Mouse (Mus musculus) MEL (cell line): ENCODE results near the gene Nexn. TPM values are rescaled to one million over a fixed set of nuclear protein-coding genes. Genes with fewer than 3 reads are reported as not detected.

Experiments used
- DNase-seq: peaks from one replicate; pipeline ENCODE4 v3.0.0; 2011; ENCODE audit warnings: low read depth, low spot score
- H3K27ac ChIP-seq: 2 replicates; pipeline ENCODE4 v1.5.1; 2012; ENCODE audit warnings: low read depth, mild to moderate bottlenecking, control low read depth, low read length, moderate library complexity; ENCODE audit not compliant: control insufficient read depth
- H3K27me3 ChIP-seq, 2 experiments: fragments of 150-350 bp in 1 of 2; sonication (generic) in 1 of 2; 2 replicates each; pipeline ENCODE4 v1.6.1; 2012; ENCODE audit warnings: low read length in 2 of 2, mild to moderate bottlenecking in 2 of 2, improper control_type of control experiment in 1 of 2, moderate library complexity in 1 of 2; ENCODE audit not compliant: insufficient read depth in 2 of 2, control insufficient read depth in 1 of 2
- H3K36me3 ChIP-seq, 2 experiments: 2 replicates each; pipeline ENCODE4 v1.6.1; 2012 to 2014; ENCODE audit warnings: low read length in 2 of 2, improper control_type of control experiment in 1 of 2, inconsistent platforms in 1 of 2, mild to moderate bottlenecking in 1 of 2; ENCODE audit not compliant: insufficient read depth in 2 of 2, control insufficient read depth in 1 of 2
- H3K4me1 ChIP-seq, 2 experiments: fragments of 150-350 bp in 1 of 2; sonication (generic) in 1 of 2; 2 replicates each; pipeline ENCODE4 v1.6.1; 2012; ENCODE audit warnings: low read length in 2 of 2, improper control_type of control experiment in 1 of 2, mild to moderate bottlenecking in 1 of 2; ENCODE audit not compliant: insufficient read depth in 2 of 2, control insufficient read depth in 1 of 2
- H3K4me3 ChIP-seq, 2 experiments: fragments of 150-350 bp in 1 of 2; sonication (generic) in 1 of 2; 2 replicates each; pipeline ENCODE4 v1.5.1; 2012; ENCODE audit warnings: low read depth in 2 of 2, low read length in 2 of 2, mild to moderate bottlenecking in 2 of 2, moderate library complexity in 2 of 2, control low read depth in 1 of 2, improper control_type of control experiment in 1 of 2; ENCODE audit not compliant: control insufficient read depth in 1 of 2, insufficient read depth in 1 of 2
- H3K79me2 ChIP-seq: 2 replicates; pipeline ENCODE4 v1.6.1; 2012; ENCODE audit warnings: mild to moderate bottlenecking, low read length, moderate library complexity; ENCODE audit not compliant: control insufficient read depth, poor library complexity, insufficient read depth
- H3K9ac ChIP-seq: 2 replicates; pipeline ENCODE4 v1.6.1; 2012; ENCODE audit warnings: low read depth, mild to moderate bottlenecking, control low read depth, low read length, moderate library complexity; ENCODE audit not compliant: control insufficient read depth, poor library complexity, severe bottlenecking
- H3K9me3 ChIP-seq: fragments of 150-350 bp; sonication (generic); replicated peaks from 2 replicates; pipeline ENCODE4 v1.6.1; 2012; ENCODE audit warnings: mild to moderate bottlenecking, low read length, improper control_type of control experiment, moderate library complexity; ENCODE audit not compliant: insufficient read depth
- CHD2 ChIP-seq: IDR thresholded peaks from 2 replicates; pipeline ENCODE4 v1.6.1; 2011; ENCODE audit warnings: low read length, improper control_type of control experiment
- CTCF ChIP-seq, 3 experiments: IDR thresholded peaks in 2 of 3; conservative IDR thresholded peaks in 1 of 3; 2 replicates each; pipeline ENCODE4 v1.5.1; 2011 to 2012; ENCODE audit warnings: low read length in 3 of 3, low read depth in 2 of 3, mild to moderate bottlenecking in 2 of 3, improper control_type of control experiment in 1 of 3, inconsistent platforms in 1 of 3, mixed read lengths in 1 of 3, moderate library complexity in 1 of 3; ENCODE audit not compliant: control insufficient read depth in 1 of 3, insufficient read depth in 1 of 3, poor library complexity in 1 of 3, severe bottlenecking in 1 of 3
- E2F4 ChIP-seq: IDR thresholded peaks from 2 replicates; pipeline ENCODE4 v1.6.1; 2011; ENCODE audit warnings: low read depth, low read length, improper control_type of control experiment, borderline replicate concordance
- ELF1 ChIP-seq: IDR thresholded peaks from 2 replicates; pipeline ENCODE4 v1.6.1; 2014; ENCODE audit warnings: low read depth, mild to moderate bottlenecking, inconsistent platforms, low read length, improper control_type of control experiment, moderate library complexity
- EP300 ChIP-seq, 2 experiments: IDR thresholded peaks; 2 replicates each; pipeline ENCODE4 v1.6.1; 2011; ENCODE audit warnings: improper control_type of control experiment in 2 of 2, low read length in 2 of 2, low read depth in 1 of 2, mild to moderate bottlenecking in 1 of 2
- ETS1 ChIP-seq: IDR thresholded peaks from 2 replicates; pipeline ENCODE4 v1.6.1; 2012; ENCODE audit warnings: low read depth, mild to moderate bottlenecking, inconsistent platforms, low read length, improper control_type of control experiment, moderate library complexity
- GATA1 ChIP-seq: IDR thresholded peaks from 2 replicates; pipeline ENCODE4 v1.6.1; 2011; ENCODE audit warnings: low read depth, low read length, improper control_type of control experiment
- HCFC1 ChIP-seq: IDR thresholded peaks from 2 replicates; pipeline ENCODE4 v1.6.1; 2012; ENCODE audit warnings: low read depth, mild to moderate bottlenecking, inconsistent platforms, low read length, improper control_type of control experiment, moderate library complexity
- JUND ChIP-seq: IDR thresholded peaks from 2 replicates; pipeline ENCODE4 v1.6.1; 2011; ENCODE audit warnings: low read depth, mild to moderate bottlenecking, improper control_type of control experiment, low read length
- KAT2A ChIP-seq: conservative IDR thresholded peaks from 2 replicates; pipeline ENCODE4 v1.6.1; 2012; ENCODE audit warnings: low read depth, low read length, improper control_type of control experiment, inconsistent platforms
- MAFK ChIP-seq: IDR thresholded peaks from 2 replicates; pipeline ENCODE4 v1.6.1; 2011; ENCODE audit warnings: low read depth, mild to moderate bottlenecking, low read length, improper control_type of control experiment, borderline replicate concordance
- MXI1 ChIP-seq: IDR thresholded peaks from 2 replicates; pipeline ENCODE4 v1.6.1; 2011; ENCODE audit warnings: mild to moderate bottlenecking, low read depth, low read length, improper control_type of control experiment
- MYB ChIP-seq: IDR thresholded peaks from 2 replicates; pipeline ENCODE4 v1.6.1; 2011; ENCODE audit warnings: mild to moderate bottlenecking, low read depth, low read length, improper control_type of control experiment
- MYC ChIP-seq: IDR thresholded peaks from 2 replicates; pipeline ENCODE4 v1.6.1; 2011; ENCODE audit warnings: low read depth, mild to moderate bottlenecking, low read length, improper control_type of control experiment, moderate library complexity
- NELFE ChIP-seq: IDR thresholded peaks from 2 replicates; pipeline ENCODE4 v1.6.1; 2011; ENCODE audit warnings: low read depth, low read length, improper control_type of control experiment
- POLR2A ChIP-seq, 2 experiments: IDR thresholded peaks; 2 replicates each; pipeline ENCODE4 v1.6.1; 2011 to 2012; ENCODE audit warnings: low read length in 2 of 2, mild to moderate bottlenecking in 2 of 2, control low read depth in 1 of 2, improper control_type of control experiment in 1 of 2, low read depth in 1 of 2, moderate library complexity in 1 of 2; ENCODE audit not compliant: control insufficient read depth in 1 of 2, insufficient read depth in 1 of 2, poor library complexity in 1 of 2
- POLR2AphosphoS2 ChIP-seq: IDR thresholded peaks from 2 replicates; pipeline ENCODE4 v1.6.1; 2011; ENCODE audit warnings: low read length, improper control_type of control experiment
- RAD21 ChIP-seq: IDR thresholded peaks from 2 replicates; pipeline ENCODE4 v1.6.1; 2011; ENCODE audit warnings: mild to moderate bottlenecking, low read depth, low read length, improper control_type of control experiment
- RCOR1 ChIP-seq: IDR thresholded peaks from 2 replicates; pipeline ENCODE4 v1.6.1; 2012; ENCODE audit warnings: low read depth, mild to moderate bottlenecking, inconsistent platforms, low read length, improper control_type of control experiment
- SIN3A ChIP-seq: IDR thresholded peaks from 2 replicates; pipeline ENCODE4 v1.6.1; 2012; ENCODE audit warnings: low read length, improper control_type of control experiment, inconsistent platforms
- SMC3 ChIP-seq: IDR thresholded peaks from 2 replicates; pipeline ENCODE4 v1.6.1; 2011; ENCODE audit warnings: low read depth, low read length, improper control_type of control experiment
- TBP ChIP-seq: IDR thresholded peaks from 2 replicates; pipeline ENCODE4 v1.8.0; 2011; ENCODE audit warnings: low read depth, low read length, improper control_type of control experiment
- TCF12 ChIP-seq: IDR thresholded peaks from 2 replicates; pipeline ENCODE4 v1.6.1; 2014; ENCODE audit warnings: low read depth, mild to moderate bottlenecking, inconsistent platforms, low read length, improper control_type of control experiment, moderate library complexity
- USF2 ChIP-seq, 2 experiments: IDR thresholded peaks; 2 replicates each; pipeline ENCODE4 v1.6.1; 2011 to 2012; ENCODE audit warnings: improper control_type of control experiment in 2 of 2, low read length in 2 of 2, borderline replicate concordance in 1 of 2, inconsistent platforms in 1 of 2, low read depth in 1 of 2, mild to moderate bottlenecking in 1 of 2; ENCODE audit not compliant: insufficient read depth in 1 of 2
- ZC3H11A ChIP-seq: IDR thresholded peaks from 2 replicates; pipeline ENCODE4 v1.6.1; 2012; ENCODE audit warnings: low read depth, mild to moderate bottlenecking, inconsistent platforms, low read length, improper control_type of control experiment
- ZMIZ1 ChIP-seq: IDR thresholded peaks from 2 replicates; pipeline ENCODE4 v1.6.1; 2012; ENCODE audit warnings: low read depth, mild to moderate bottlenecking, inconsistent platforms, low read length, improper control_type of control experiment, moderate library complexity
- ZNF384 ChIP-seq: IDR thresholded peaks from 2 replicates; pipeline ENCODE4 v1.6.1; 2012; ENCODE audit warnings: low read depth, mild to moderate bottlenecking, inconsistent platforms, low read length, improper control_type of control experiment
- polyA plus RNA-seq, 2 experiments: library from polyadenylated mRNA; stranded (reverse) in 1 of 2; unstranded in 1 of 2; fragments of >175 nt in 1 of 2; fragments of >200 nt in 1 of 2; gene quantifications; 2 replicates each; pipeline versions ENCODE4 v1.2.1 to v1.2.4; 2012; ENCODE audit warnings: low replicate concordance in 2 of 2, low read depth in 1 of 2; ENCODE audit not compliant: insufficient read length in 2 of 2, insufficient read depth in 1 of 2, missing spikeins in 1 of 2
- total RNA-seq: library from RNA; depleted of rRNA; stranded (reverse); fragments of 300-350 nt; gene quantifications from 2 replicates; pipeline ENCODE4 v1.2.3, GENCODE M21; 2012

Gene Nexn
- total and polyA plus RNA-seq, 3 experiments, result 0.19 to 0.96 TPM; not detected in 1

GRCm38 (mm10) chr3:152247708-152248107 lies 18.4 kb downstream of the Nexn start:
- Histone ChIP-seq H3K4me1 (0 out of 4 replicates have a peak, but pooled peaks cover 0 to 2% of the 10 kb centered on the region in 2 experiments), H3K79me2 (no peaks in the 10 kb centered on the region), H3K9me3 (no peaks in the 10 kb centered on the region), H3K36me3 (peaks cover 0 to 4% of the 10 kb centered on the region in 2 experiments; a peak in 1 of 4 replicates), H3K27ac (no peak overlapping the region), H3K27me3 (no peaks in the 10 kb centered on the region), H3K4me3 (no peak overlapping the region), H3K9ac (no peak overlapping the region)
- no peak for DNase-seq
- no peak for TF ChIP-seq ZNF384
- TF ChIP-seq HCFC1, result no peak
- no peak for TF ChIP-seq MXI1
- TF ChIP-seq KAT2A, result no peak
- TF ChIP-seq ZMIZ1, result no peak
- no peak for TF ChIP-seq ELF1
- no peak for TF ChIP-seq TCF12
- TF ChIP-seq JUND, result no peak
- no peak for TF ChIP-seq POLR2A (IDR thresholded peaks at IDR 0.05; ENCODE audit: control insufficient read depth in 1 of 2, insufficient read depth in 1 of 2, low read depth in 1 of 2, low read length in 2 of 2, poor library complexity in 1 of 2)
- TF ChIP-seq POLR2AphosphoS2, result no peak
- no peak for TF ChIP-seq E2F4
- no peak for TF ChIP-seq CHD2
- no peak for TF ChIP-seq TBP
- TF ChIP-seq NELFE, result no peak
- no peak for TF ChIP-seq SIN3A
- no peak for TF ChIP-seq ZC3H11A

GRCm38 (mm10) chr3:152245273-152245910 lies 20.8 kb downstream of the Nexn start:
- no peak overlapping the region for H3K27ac ChIP-seq

More at GRCm38 (mm10) chr3:152245273-152245910, 20.8 kb downstream of the Nexn start:
- no peak overlapping the region for H3K9ac ChIP-seq
- H3K36me3 ChIP-seq, result peaks cover 0 to 4% of the 10 kb centered on the region in 2 experiments; a peak in 1 of 4 replicates
- H3K4me1 ChIP-seq, result 0 out of 4 replicates have a peak, but pooled peaks cover 0 to 2% of the 10 kb centered on the region in 2 experiments
- peak; percentile 82 for DNase-seq
- H3K79me2 ChIP-seq, result no peaks in the 10 kb centered on the region
- no peaks in the 10 kb centered on the region for H3K9me3 ChIP-seq
- no peaks in the 10 kb centered on the region for H3K27me3 ChIP-seq
- peak; percentile 93 for TF ChIP-seq RCOR1
- TF ChIP-seq CTCF (IDR thresholded peaks at IDR 0.05 in 2 of 3, conservative IDR thresholded peaks at IDR 0.05 in 1 of 3; ENCODE audit: control insufficient read depth in 1 of 3, insufficient read depth in 1 of 3, low read depth in 2 of 3, low read length in 3 of 3, poor library complexity in 1 of 3, severe bottlenecking in 1 of 3), result peak in 2 of 3 experiments; percentile 5 to 43; a peak in 2 of 6 replicates
- TF ChIP-seq ZC3H11A, result no peak; the same call in 1 of the 2 replicates
- TF ChIP-seq GATA1, result no peak
- peak; percentile 18 for TF ChIP-seq RAD21
- peak; percentile 95 for TF ChIP-seq TBP
- peak; percentile 31 for TF ChIP-seq SMC3
- TF ChIP-seq ETS1, result peak; percentile 46; the same call in 1 of the 2 replicates
- peak; percentile 66; the same call in 1 of the 2 replicates for TF ChIP-seq MYC
- peak; percentile 62 for TF ChIP-seq POLR2AphosphoS2
- TF ChIP-seq EP300 (IDR thresholded peaks at IDR 0.05; ENCODE audit: low read depth in 1 of 2, low read length in 2 of 2), result peak; percentile 18 to 53; a peak in 1 of 4 replicates
- TF ChIP-seq USF2 (IDR thresholded peaks at IDR 0.05; ENCODE audit: borderline replicate concordance in 1 of 2, insufficient read depth in 1 of 2, low read depth in 1 of 2, low read length in 2 of 2), result no peak
- 0 out of 2 replicates have a peak, but pooled peaks have one; percentile 21 for TF ChIP-seq NELFE
- TF ChIP-seq MAFK, result peak; percentile 48; the same call in 1 of the 2 replicates
- no peak for TF ChIP-seq KAT2A
- TF ChIP-seq MXI1, result peak; percentile 55; the same call in 1 of the 2 replicates
- peak; percentile 50; the same call in 1 of the 2 replicates for TF ChIP-seq MYB
- peak; percentile 31; the same call in 1 of the 2 replicates for TF ChIP-seq TCF12
- no peak overlapping the region for H3K4me3 ChIP-seq
